Mouse (Mus musculus) cortical plate, adult 2 months (tissue): Measurements from ENCODE around the gene Immt.

Experiments
- CTCF ChIP-seq: fragments of 200-500 bp; IDR thresholded peaks from 2 replicates; pipeline ENCODE4 v1.5.1; 2011; ENCODE audit warnings: mild to moderate bottlenecking, control low read depth, low read length; ENCODE audit not compliant: insufficient read depth; ENCODE audit errors: extremely low read depth
- POLR2A ChIP-seq: fragments of 200-500 bp; IDR thresholded peaks from 2 replicates; pipeline ENCODE4 v1.6.1; 2011; ENCODE audit warnings: mild to moderate bottlenecking, low read length, control low read depth; ENCODE audit not compliant: insufficient read depth; ENCODE audit errors: extremely low read depth

- no peak for TF ChIP-seq POLR2A
- TF ChIP-seq CTCF: no peak
Observed at GRCm38 (mm10) chr6:71909384-71909783, 78.3 kb downstream of the Immt start.
